Mouse (Mus musculus): ENCODE measurements at regions not wholly inside any gene's neighbourhood (a gene's known extent, or its start where the extent isn't known, plus 50 kb on each side); places are given as distances from the start of the nearest gene placed in this dataset.
"Not testable (repeated sequence)": the region's sequence is repeated elsewhere in the genome, so short reads cannot be mapped to it uniquely, and the experiment has no call there.

GRCm38 (mm10) chr1:161621291-161621690 is 126.8 kb downstream of the Tnfsf18 start:
- Histone ChIP-seq H3K79me3 (ENCODE audit: low read depth) (no peaks in the 10 kb centered on the region), H3K27me3 (ENCODE audit: control insufficient read depth, insufficient read depth, insufficient read length) (no peaks in the 10 kb centered on the region), H3K36me3 (ENCODE audit: control insufficient read depth, insufficient read depth) (no peaks in the 10 kb centered on the region), H3ac (ENCODE audit: control insufficient read depth, insufficient read length, low read depth) (no peak overlapping the region), H3K4me3 (ENCODE audit: insufficient read depth, poor library complexity, severe bottlenecking) (no peak overlapping the region), H3K79me2 (ENCODE audit: control insufficient read depth, insufficient read depth) (no peaks in the 10 kb centered on the region)
- TF ChIP-seq CEBPB (IDR thresholded peaks at IDR 0.05; ENCODE audit: low read depth) (no peak), MYOD1 (IDR thresholded peaks at IDR 0.05; ENCODE audit: control insufficient read depth, insufficient read length, low read depth) (peak; percentile 64), CTCF (IDR thresholded peaks at IDR 0.05; ENCODE audit: control insufficient read depth, insufficient read depth, insufficient read length) (no peak), MAX (IDR thresholded peaks at IDR 0.05) (peak; percentile 32), MYOG (IDR thresholded peaks at IDR 0.05; ENCODE audit: control insufficient read depth, extremely low read depth, insufficient read length) (no peak), FOSL1 (IDR thresholded peaks at IDR 0.05; ENCODE audit: insufficient read depth, low read length, poor library complexity, severe bottlenecking) (peak; percentile 89)

DNA sequence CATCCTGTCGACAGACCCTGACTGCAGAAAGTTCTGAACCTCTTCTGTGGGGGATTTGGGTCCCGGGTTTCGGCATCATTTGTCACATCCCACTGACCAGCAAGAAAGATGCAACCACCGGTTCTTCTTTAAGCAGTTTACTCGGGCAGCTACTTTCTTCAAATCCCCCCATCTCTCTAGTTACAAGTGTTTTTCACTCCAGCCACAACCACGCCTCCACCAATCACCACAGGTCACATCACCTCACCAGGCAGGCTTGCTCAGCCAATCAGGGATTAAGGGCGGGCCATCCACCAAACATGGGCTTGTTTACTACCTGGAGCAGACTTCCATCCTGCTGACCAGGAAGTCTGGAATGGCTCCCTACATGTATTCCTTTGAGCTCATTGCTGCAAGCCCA is 119.6 kb downstream of the Tnfsf18 start:
- H3K79me3 ChIP-seq (ENCODE audit: low read depth); H3K27me3 ChIP-seq (ENCODE audit: control insufficient read depth, insufficient read depth, insufficient read length); H3K79me2 ChIP-seq (ENCODE audit: control insufficient read depth, insufficient read depth); H3K36me3 ChIP-seq (ENCODE audit: control insufficient read depth, insufficient read depth); H3K4me3 ChIP-seq (ENCODE audit: insufficient read depth, poor library complexity, severe bottlenecking); H3ac ChIP-seq (ENCODE audit: control insufficient read depth, insufficient read length, low read depth): not testable (repeated sequence)

DNA sequence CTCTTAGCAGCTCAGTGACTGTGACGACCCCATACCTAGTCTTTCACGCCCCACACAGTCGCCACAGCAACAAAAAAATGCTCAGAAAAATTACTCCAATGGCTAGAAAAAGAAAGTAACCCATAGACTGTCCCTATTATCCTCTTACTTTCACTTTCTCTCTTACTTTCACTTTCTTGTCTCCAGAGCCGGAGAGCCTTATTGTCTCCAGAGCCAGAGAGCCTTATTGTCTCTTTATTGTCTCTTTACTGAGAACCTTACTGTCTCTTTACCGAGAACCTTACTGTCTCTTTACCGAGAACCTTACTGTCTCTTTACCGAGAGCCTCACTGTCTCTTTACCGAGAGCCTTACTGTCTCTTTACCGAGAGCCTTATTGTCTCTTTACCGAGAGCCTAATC is 119.2 kb downstream of the Tnfsf18 start:
- H3K36me3 ChIP-seq (ENCODE audit: control insufficient read depth, insufficient read depth); H3ac ChIP-seq (ENCODE audit: control insufficient read depth, insufficient read length, low read depth); H3K4me3 ChIP-seq (ENCODE audit: insufficient read depth, poor library complexity, severe bottlenecking); H3K79me2 ChIP-seq (ENCODE audit: control insufficient read depth, insufficient read depth); H3K27me3 ChIP-seq (ENCODE audit: control insufficient read depth, insufficient read depth, insufficient read length); H3K79me3 ChIP-seq (ENCODE audit: low read depth): not testable (repeated sequence)

DNA sequence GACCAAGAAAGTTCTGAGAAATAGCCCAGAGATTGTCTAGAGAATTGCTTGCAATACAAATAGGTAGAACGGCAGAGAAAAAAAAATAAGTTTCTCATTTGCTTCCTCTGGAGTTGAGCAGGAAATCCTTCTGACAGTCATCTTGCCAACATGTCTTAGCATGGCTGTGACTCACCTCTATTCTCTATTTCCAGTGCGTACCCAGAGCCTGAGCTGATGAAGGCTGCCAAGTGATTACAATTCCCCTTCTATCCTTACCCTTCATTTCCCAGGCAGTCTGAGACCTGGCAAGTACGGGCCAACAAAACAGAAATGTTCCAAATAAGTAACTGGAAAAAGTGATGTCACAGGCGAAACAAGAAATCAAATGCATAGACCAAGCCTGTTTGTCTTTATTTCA is 113.0 kb downstream of the Tnfsf18 start:
- Histone ChIP-seq H3K79me2 (ENCODE audit: control insufficient read depth, insufficient read depth) (no peaks in the 10 kb centered on the region), H3ac (ENCODE audit: control insufficient read depth, insufficient read length, low read depth) (no peak overlapping the region), H3K4me3 (ENCODE audit: insufficient read depth, poor library complexity, severe bottlenecking) (no peak overlapping the region), H3K36me3 (ENCODE audit: control insufficient read depth, insufficient read depth) (no peaks in the 10 kb centered on the region), H3K27me3 (ENCODE audit: control insufficient read depth, insufficient read depth, insufficient read length) (no peaks in the 10 kb centered on the region), H3K79me3 (ENCODE audit: low read depth) (no peaks in the 10 kb centered on the region)
- TF ChIP-seq MAX (IDR thresholded peaks at IDR 0.05) = no peak
- no peak for TF ChIP-seq USF1 (IDR thresholded peaks at IDR 0.05; ENCODE audit: low read depth)
- TF ChIP-seq MYOG (IDR thresholded peaks at IDR 0.05; ENCODE audit: control insufficient read depth, extremely low read depth, insufficient read length) = no peak
- TF ChIP-seq CTCF (IDR thresholded peaks at IDR 0.05; ENCODE audit: control insufficient read depth, insufficient read depth, insufficient read length) = no peak
- TF ChIP-seq FOSL1 (IDR thresholded peaks at IDR 0.05; ENCODE audit: insufficient read depth, low read length, poor library complexity, severe bottlenecking) = no peak

- Histone ChIP-seq H3K79me3 (ENCODE audit: low read depth) (no peaks in the 10 kb centered on the region), H3ac (ENCODE audit: control insufficient read depth, insufficient read length, low read depth) (no peak overlapping the region), H3K36me3 (ENCODE audit: control insufficient read depth, insufficient read depth) (no peaks in the 10 kb centered on the region), H3K4me3 (ENCODE audit: insufficient read depth, poor library complexity, severe bottlenecking) (no peak overlapping the region), H3K79me2 (ENCODE audit: control insufficient read depth, insufficient read depth) (no peaks in the 10 kb centered on the region), H3K27me3 (ENCODE audit: control insufficient read depth, insufficient read depth, insufficient read length) (no peaks in the 10 kb centered on the region)
- TF ChIP-seq CTCF (IDR thresholded peaks at IDR 0.05; ENCODE audit: control insufficient read depth, insufficient read depth, insufficient read length) (no peak), MYOG (IDR thresholded peaks at IDR 0.05; ENCODE audit: control insufficient read depth, extremely low read depth, insufficient read length) (no peak), CEBPB (IDR thresholded peaks at IDR 0.05; ENCODE audit: low read depth) (no peak), FOSL1 (IDR thresholded peaks at IDR 0.05; ENCODE audit: insufficient read depth, low read length, poor library complexity, severe bottlenecking) (no peak), MAX (IDR thresholded peaks at IDR 0.05) (no peak), USF1 (IDR thresholded peaks at IDR 0.05; ENCODE audit: low read depth) (no peak), MYOD1 (IDR thresholded peaks at IDR 0.05; ENCODE audit: control insufficient read depth, insufficient read length, low read depth) (no peak)
Measured at GRCm38 (mm10) chr1:161602150-161602549, 107.7 kb downstream of the Tnfsf18 start.

DNA sequence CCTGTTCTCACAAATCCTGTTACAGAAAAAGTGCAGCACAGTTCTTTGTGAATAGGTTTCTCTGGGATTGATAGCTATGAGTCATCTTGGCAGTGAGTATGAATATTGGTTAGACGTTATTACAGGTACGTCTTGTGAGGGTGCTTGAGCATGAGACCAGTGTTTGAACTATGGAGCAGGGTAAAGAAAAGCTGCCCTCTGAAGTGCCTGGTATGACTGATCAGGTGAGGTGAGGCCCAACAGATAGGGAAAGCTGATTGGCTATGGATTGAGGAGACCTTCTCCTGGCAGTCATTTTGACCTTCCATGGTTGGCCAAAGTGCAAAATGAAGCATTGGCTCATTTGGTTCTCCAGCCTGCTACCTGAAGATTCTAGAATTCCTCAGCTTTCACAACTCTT is 106.7 kb downstream of the Tnfsf18 start:
- Histone ChIP-seq H3K36me3 (ENCODE audit: control insufficient read depth, insufficient read depth) (no peaks in the 10 kb centered on the region), H3ac (ENCODE audit: control insufficient read depth, insufficient read length, low read depth) (no peak overlapping the region), H3K27me3 (ENCODE audit: control insufficient read depth, insufficient read depth, insufficient read length) (no peaks in the 10 kb centered on the region), H3K79me3 (ENCODE audit: low read depth) (no peaks in the 10 kb centered on the region), H3K4me3 (ENCODE audit: insufficient read depth, poor library complexity, severe bottlenecking) (no peak overlapping the region), H3K79me2 (ENCODE audit: control insufficient read depth, insufficient read depth) (no peaks in the 10 kb centered on the region)
- TF ChIP-seq MYOG (IDR thresholded peaks at IDR 0.05; ENCODE audit: control insufficient read depth, extremely low read depth, insufficient read length) (no peak), MAX (IDR thresholded peaks at IDR 0.05) (no peak), USF1 (IDR thresholded peaks at IDR 0.05; ENCODE audit: low read depth) (no peak), FOSL1 (IDR thresholded peaks at IDR 0.05; ENCODE audit: insufficient read depth, low read length, poor library complexity, severe bottlenecking) (no peak), MYOD1 (IDR thresholded peaks at IDR 0.05; ENCODE audit: control insufficient read depth, insufficient read length, low read depth) (no peak), CEBPB (IDR thresholded peaks at IDR 0.05; ENCODE audit: low read depth) (no peak), CTCF (IDR thresholded peaks at IDR 0.05; ENCODE audit: control insufficient read depth, insufficient read depth, insufficient read length) (no peak)

Data from C2C12 (cell line).